Mouse (Mus musculus) thymus, adult 2 months (tissue): Measurements from ENCODE around the gene Setd3.

Experiments
- CTCF ChIP-seq: fragments of 200-500 bp; IDR thresholded peaks from 2 replicates; pipeline ENCODE4 v1.5.1; 2012; ENCODE audit warnings: mild to moderate bottlenecking, control low read depth, low read length, moderate library complexity, borderline replicate concordance; ENCODE audit not compliant: control insufficient read depth, poor library complexity, insufficient read depth; ENCODE audit errors: extremely low read depth
- POLR2A ChIP-seq: fragments of 200-500 bp; IDR thresholded peaks from 2 replicates; pipeline ENCODE4 v1.6.1; 2012; ENCODE audit warnings: mild to moderate bottlenecking, low read length, control low read depth, moderate library complexity; ENCODE audit not compliant: control insufficient read depth, poor library complexity, insufficient read depth; ENCODE audit errors: extremely low read depth

GRCm38 (mm10) chr12:108220621-108221020 is 41.5 kb upstream of the Setd3 start:
- no peak for TF ChIP-seq CTCF
- TF ChIP-seq POLR2A = no peak
